Mouse (Mus musculus): Measurements from ENCODE around the gene Cnnm3.
"Not testable (repeated sequence)": the region's sequence is repeated elsewhere in the genome, so short reads cannot be mapped to it uniquely, and the experiment has no call there.

Cnnm3 gene

DNA sequence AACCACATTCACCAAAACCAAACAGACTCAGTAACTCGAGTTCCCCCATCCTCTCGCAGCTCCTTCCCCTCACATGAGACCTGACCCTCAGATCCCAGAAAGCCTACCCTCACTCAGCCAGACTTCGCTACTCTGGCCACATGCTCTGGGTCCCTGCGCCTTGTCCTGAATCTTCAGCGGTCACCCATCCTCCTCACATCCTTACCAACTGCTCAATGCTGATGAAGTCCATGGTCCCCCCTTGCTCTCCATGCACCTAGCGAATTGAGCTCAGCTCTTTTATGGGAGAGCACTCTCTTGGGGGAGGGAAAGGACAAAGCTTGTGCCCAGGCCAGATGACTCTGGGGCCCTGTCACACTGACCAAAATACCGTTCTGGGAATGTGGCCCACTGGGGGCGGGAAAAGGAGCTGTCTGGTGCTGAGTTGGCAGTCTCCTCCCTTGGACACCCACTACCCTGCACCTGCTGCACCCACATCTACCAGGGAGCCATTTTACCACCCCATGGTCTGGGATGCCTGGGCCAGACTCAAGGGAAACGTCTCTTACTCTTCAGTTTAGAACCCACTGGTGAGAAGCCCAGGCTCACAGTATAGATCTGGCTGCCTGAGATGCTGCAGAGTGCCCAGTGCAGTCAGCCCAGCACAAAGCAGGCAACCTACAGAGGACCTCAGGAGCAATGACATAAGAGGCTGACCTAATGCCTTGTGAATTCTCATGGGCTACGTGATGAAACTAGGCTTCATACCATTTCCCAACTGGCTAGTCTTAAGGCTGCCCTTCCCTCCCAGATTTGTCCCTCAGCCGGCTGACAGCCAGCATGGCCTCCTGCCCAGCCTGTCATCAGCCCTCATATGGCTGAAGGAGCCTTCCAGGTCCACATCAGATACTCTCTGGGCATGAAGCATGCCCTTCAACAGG, 24.1 kb downstream of the Cnnm3 start:
- Histone ChIP-seq H3K4me1 (replicated peaks; ENCODE audit: low read depth, low read length) (peaks cover 36% of the 10 kb centered on the region), H3K36me3 (ENCODE audit: insufficient read depth, low read length) (peaks cover 31% of the 10 kb centered on the region), H3K9me3 (ENCODE audit: low read length) (no peaks in the 10 kb centered on the region), H3K4me3 (replicated peaks; ENCODE audit: low read length) (no peak overlapping the region), H3K27me3 (ENCODE audit: insufficient read depth, low read length) (no peaks in the 10 kb centered on the region)
- no peak for TF ChIP-seq NANOG (IDR thresholded peaks at IDR 0.05; ENCODE audit: borderline replicate concordance, low read length)
- TF ChIP-seq CTCF (conservative IDR thresholded peaks at IDR 0.05; ENCODE audit: low read length), result no peak
- TF ChIP-seq POU5F1 (IDR thresholded peaks at IDR 0.05; ENCODE audit: borderline replicate concordance, low read length), result no peak

DNA sequence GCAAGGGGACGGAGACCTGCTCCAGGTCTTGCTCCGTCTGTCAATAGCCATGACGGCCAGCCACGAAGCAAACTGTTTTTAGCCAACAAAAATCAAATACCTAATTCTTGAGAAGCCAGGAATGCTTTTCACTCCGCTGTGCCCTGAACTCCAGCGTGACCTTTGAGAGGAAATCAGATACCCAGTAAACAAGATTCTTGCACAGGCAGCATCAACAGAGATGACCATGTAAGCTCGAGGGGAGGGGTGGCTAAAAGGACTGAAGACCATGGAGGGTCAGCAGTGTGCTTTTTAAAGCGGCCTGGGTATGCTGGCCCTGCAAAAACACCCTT, 24.7 kb downstream of the Cnnm3 start:
- Histone ChIP-seq H3K27me3 (ENCODE audit: insufficient read depth, low read length) (no peaks in the 10 kb centered on the region), H3K4me3 (replicated peaks; ENCODE audit: low read length) (no peak overlapping the region), H3K9me3 (ENCODE audit: low read length) (no peaks in the 10 kb centered on the region), H3K36me3 (ENCODE audit: insufficient read depth, low read length) (peaks cover 31% of the 10 kb centered on the region), H3K4me1 (replicated peaks; ENCODE audit: low read depth, low read length) (peaks cover 30% of the 10 kb centered on the region)
- no peak for TF ChIP-seq POU5F1 (IDR thresholded peaks at IDR 0.05; ENCODE audit: borderline replicate concordance, low read length)
- no peak for TF ChIP-seq NANOG (IDR thresholded peaks at IDR 0.05; ENCODE audit: borderline replicate concordance, low read length)
- TF ChIP-seq CTCF (conservative IDR thresholded peaks at IDR 0.05; ENCODE audit: low read length), result no peak

DNA sequence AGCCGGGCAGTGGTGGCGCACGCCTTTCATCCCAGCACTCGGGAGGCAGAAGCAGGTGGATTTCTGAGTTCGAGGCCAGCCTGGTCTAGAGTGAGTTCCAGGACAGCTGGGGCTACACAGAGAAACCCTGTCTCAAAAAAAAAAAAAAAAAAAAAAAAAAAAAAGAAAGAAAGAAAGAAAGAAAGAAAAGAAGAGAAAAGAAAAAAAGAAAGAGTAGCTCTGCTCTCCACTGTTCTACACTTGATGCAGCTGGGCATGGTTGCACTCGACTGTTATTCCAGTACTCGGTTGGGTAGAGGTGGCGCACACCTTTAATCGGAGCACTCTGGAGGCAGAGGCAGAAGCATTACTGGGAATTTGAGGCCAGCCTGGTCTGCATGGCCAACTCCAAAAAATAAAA, 25.1 kb downstream of the Cnnm3 start, which contains the start of gene Ankrd23:
Gene Ankrd23, minus strand, starts transcription at position 101 of the 400 bp plus-strand sequence.
- not testable (repeated sequence) for H3K4me3 ChIP-seq (replicated peaks; ENCODE audit: low read length); H3K9me3 ChIP-seq (ENCODE audit: low read length); H3K27me3 ChIP-seq (ENCODE audit: insufficient read depth, low read length)
- peaks cover 35% of the 10 kb centered on the region for H3K36me3 ChIP-seq (ENCODE audit: insufficient read depth, low read length)
- H3K4me1 ChIP-seq (replicated peaks; ENCODE audit: low read depth, low read length), result peaks cover 30% of the 10 kb centered on the region

DNA sequence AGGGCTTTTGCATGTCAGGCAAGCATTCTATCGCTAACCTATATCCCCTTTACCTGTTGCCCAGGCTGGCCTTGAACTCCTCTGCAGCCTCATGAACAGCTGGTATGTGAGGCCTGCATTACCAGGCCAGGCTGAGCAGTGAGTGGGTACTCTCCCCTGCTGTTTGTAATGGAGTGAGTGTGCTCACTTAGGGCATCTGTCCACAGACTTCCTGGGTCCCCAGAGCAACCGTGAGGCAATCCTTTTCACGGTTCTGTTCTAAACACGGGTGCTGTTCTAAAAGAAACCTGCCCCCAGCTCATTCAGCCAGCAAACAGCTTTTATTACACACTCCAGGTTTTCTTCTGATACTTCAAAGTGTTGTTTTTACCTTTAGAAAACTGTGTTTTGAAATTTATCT, 27.1 kb downstream of the Cnnm3 start:
- TF ChIP-seq POU5F1 (IDR thresholded peaks at IDR 0.05; ENCODE audit: borderline replicate concordance, low read length), result no peak
- no peak for TF ChIP-seq NANOG (IDR thresholded peaks at IDR 0.05; ENCODE audit: borderline replicate concordance, low read length)
- TF ChIP-seq CTCF (conservative IDR thresholded peaks at IDR 0.05; ENCODE audit: low read length), result no peak
- H3K36me3 ChIP-seq (ENCODE audit: insufficient read depth, low read length), result peaks cover 44% of the 10 kb centered on the region
- H3K4me3 ChIP-seq (replicated peaks; ENCODE audit: low read length), result no peak overlapping the region
- H3K27me3 ChIP-seq (ENCODE audit: insufficient read depth, low read length), result no peaks in the 10 kb centered on the region
- H3K4me1 ChIP-seq (replicated peaks; ENCODE audit: low read depth, low read length), result peaks cover 25% of the 10 kb centered on the region
- H3K9me3 ChIP-seq (ENCODE audit: low read length), result no peaks in the 10 kb centered on the region

DNA sequence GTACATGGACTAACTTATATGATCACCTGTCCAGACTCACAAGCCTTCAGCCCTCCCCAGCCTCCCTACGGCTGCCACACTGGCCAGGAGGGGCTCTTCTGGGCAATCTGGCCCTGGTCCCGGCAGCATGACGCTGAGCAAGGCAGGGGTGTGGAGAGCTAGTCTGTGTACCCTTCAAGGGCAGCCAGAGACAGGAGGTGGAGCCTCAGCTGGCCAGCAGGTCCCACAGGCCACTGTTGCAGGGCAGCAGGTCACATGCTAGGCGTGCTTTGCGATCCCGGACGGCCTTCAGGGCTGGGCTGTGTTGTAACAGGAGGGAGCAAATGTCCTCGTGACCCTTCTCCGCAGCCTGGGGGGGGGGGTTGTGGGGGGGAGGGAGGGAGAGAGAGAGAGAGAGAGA, 27.5 kb downstream of the Cnnm3 start, which contains the start of gene Gm42417:
Gene Gm42417, minus strand, starts transcription at position 244 of the 400 bp plus-strand sequence.
- Histone ChIP-seq H3K4me3 (replicated peaks; ENCODE audit: low read length) (no peak within 1 kb of the TSS), H3K4me1 (replicated peaks; ENCODE audit: low read depth, low read length) (peaks cover 25% of the 10 kb centered on the region), H3K9me3 (ENCODE audit: low read length) (no peaks in the 10 kb centered on the region), H3K27me3 (ENCODE audit: insufficient read depth, low read length) (no peaks in the 10 kb centered on the region), H3K36me3 (ENCODE audit: insufficient read depth, low read length) (peaks cover 48% of the 10 kb centered on the region)
- TF ChIP-seq CTCF (conservative IDR thresholded peaks at IDR 0.05; ENCODE audit: low read length), result no peak
- TF ChIP-seq POU5F1 (IDR thresholded peaks at IDR 0.05; ENCODE audit: borderline replicate concordance, low read length), result no peak
- TF ChIP-seq NANOG (IDR thresholded peaks at IDR 0.05; ENCODE audit: borderline replicate concordance, low read length), result no peak

DNA sequence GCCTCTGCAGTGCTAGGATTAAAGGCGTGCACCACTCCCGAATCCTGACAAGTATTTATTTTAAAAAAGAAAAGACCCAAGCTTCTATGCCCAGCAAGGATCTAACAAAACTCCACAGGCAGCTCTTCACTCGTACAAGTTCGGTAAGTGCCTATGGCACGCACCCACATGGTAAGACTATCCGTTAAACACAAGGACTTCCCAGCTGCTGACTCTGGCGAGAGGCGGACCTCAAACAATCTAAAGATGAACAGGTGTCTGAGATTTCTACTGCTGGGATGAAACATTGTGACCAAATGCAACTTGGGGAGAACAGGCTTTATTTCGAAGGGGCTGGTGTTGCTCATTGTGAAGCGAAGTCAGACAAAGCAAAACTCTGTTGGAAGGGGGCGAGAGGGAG, 28.5 kb downstream of the Cnnm3 start:
- Histone ChIP-seq H3K4me1 (replicated peaks; ENCODE audit: low read depth, low read length) (peaks cover 26% of the 10 kb centered on the region), H3K27me3 (ENCODE audit: insufficient read depth, low read length) (no peaks in the 10 kb centered on the region), H3K36me3 (ENCODE audit: insufficient read depth, low read length) (peaks cover 49% of the 10 kb centered on the region), H3K9me3 (ENCODE audit: low read length) (no peaks in the 10 kb centered on the region), H3K4me3 (replicated peaks; ENCODE audit: low read length) (no peak overlapping the region)
- TF ChIP-seq NANOG (IDR thresholded peaks at IDR 0.05; ENCODE audit: borderline replicate concordance, low read length) (no peak), POU5F1 (IDR thresholded peaks at IDR 0.05; ENCODE audit: borderline replicate concordance, low read length) (no peak), CTCF (conservative IDR thresholded peaks at IDR 0.05; ENCODE audit: low read length) (no peak)

DNA sequence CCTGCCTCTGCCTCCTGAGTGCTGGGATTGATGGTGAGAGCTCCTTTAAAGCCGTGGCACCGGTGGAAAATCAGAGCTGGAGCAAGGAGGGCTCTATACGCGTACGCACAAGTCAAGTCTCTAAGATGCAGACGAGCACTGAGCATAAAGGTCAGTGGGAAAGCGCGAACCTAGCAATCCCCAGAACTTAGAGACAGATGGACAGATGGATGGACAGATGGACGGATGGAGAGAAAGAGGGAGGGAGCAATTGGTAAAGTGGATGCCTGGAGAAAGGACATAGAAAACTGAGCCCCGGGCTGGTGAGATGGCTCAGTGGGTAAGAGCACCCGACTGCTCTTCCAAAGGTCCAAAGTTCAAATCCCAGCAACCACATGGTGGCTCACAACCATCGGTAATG, 29.1 kb downstream of the Cnnm3 start:
- peaks cover 49% of the 10 kb centered on the region for H3K36me3 ChIP-seq (ENCODE audit: insufficient read depth, low read length)
- H3K9me3 ChIP-seq (ENCODE audit: low read length), result no peaks in the 10 kb centered on the region
- H3K27me3 ChIP-seq (ENCODE audit: insufficient read depth, low read length), result no peaks in the 10 kb centered on the region
- no peak overlapping the region for H3K4me3 ChIP-seq (replicated peaks; ENCODE audit: low read length)
- TF ChIP-seq NANOG (IDR thresholded peaks at IDR 0.05; ENCODE audit: borderline replicate concordance, low read length) (no peak), POU5F1 (IDR thresholded peaks at IDR 0.05; ENCODE audit: borderline replicate concordance, low read length) (no peak), CTCF (conservative IDR thresholded peaks at IDR 0.05; ENCODE audit: low read length) (no peak)
- peaks cover 32% of the 10 kb centered on the region for H3K4me1 ChIP-seq (replicated peaks; ENCODE audit: low read depth, low read length)

DNA sequence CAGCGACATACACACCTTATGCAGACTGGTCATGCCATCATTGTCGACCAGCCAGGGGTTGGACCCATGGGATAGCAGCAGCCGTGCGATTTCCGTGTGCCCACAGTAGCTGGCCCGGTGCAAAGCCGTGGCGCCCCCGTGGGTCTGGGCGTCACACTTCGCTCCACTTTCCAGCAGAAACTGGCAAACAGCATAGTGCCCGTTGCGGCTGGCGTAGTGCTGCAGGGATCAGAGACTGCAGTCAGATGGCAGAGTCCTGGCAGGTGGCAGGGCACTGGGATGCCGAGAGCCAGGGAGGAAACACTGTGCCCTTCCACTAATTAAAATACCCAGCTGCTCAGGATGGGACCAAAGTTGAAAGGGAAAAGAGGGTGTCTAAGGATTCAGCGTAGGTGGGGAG, 30.2 kb downstream of the Cnnm3 start:
- Histone ChIP-seq H3K9me3 (ENCODE audit: low read length) (no peaks in the 10 kb centered on the region), H3K4me1 (replicated peaks; ENCODE audit: low read depth, low read length) (peaks cover 40% of the 10 kb centered on the region), H3K4me3 (replicated peaks; ENCODE audit: low read length) (no peak overlapping the region), H3K36me3 (ENCODE audit: insufficient read depth, low read length) (peaks cover 49% of the 10 kb centered on the region), H3K27me3 (ENCODE audit: insufficient read depth, low read length) (no peaks in the 10 kb centered on the region)
- TF ChIP-seq POU5F1 (IDR thresholded peaks at IDR 0.05; ENCODE audit: borderline replicate concordance, low read length) (no peak), NANOG (IDR thresholded peaks at IDR 0.05; ENCODE audit: borderline replicate concordance, low read length) (no peak), CTCF (conservative IDR thresholded peaks at IDR 0.05; ENCODE audit: low read length) (no peak)

DNA sequence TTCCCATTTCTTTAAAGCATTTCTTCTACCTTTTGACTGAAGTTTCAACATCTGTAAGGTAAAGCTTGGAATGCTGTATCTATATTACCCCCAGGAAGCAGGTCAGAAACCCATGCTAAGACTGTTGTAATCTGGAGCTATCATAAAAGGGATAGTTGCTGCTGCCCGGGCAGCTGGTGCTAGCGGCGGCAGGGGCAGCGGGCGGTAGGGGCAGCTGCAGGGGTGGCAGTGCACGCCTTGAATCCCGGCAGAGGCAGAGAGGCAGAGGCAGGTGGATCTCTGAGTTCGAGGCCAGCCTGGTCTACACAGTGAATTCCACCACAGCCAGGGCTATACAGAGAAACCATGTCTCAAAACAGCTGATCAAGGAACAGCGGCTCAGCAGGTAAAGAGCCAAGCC, 31.3 kb downstream of the Cnnm3 start:
- TF ChIP-seq NANOG (IDR thresholded peaks at IDR 0.05; ENCODE audit: borderline replicate concordance, low read length) (no peak), POU5F1 (IDR thresholded peaks at IDR 0.05; ENCODE audit: borderline replicate concordance, low read length) (no peak), CTCF (conservative IDR thresholded peaks at IDR 0.05; ENCODE audit: low read length) (no peak)
- peaks cover 45% of the 10 kb centered on the region for H3K36me3 ChIP-seq (ENCODE audit: insufficient read depth, low read length)
- no peaks in the 10 kb centered on the region for H3K27me3 ChIP-seq (ENCODE audit: insufficient read depth, low read length)
- H3K4me3 ChIP-seq (replicated peaks; ENCODE audit: low read length), result no peak overlapping the region
- H3K4me1 ChIP-seq (replicated peaks; ENCODE audit: low read depth, low read length), result peaks cover 46% of the 10 kb centered on the region
- no peaks in the 10 kb centered on the region for H3K9me3 ChIP-seq (ENCODE audit: low read length)
